Mouse (Mus musculus) c-Kit-positive CD71-positive TER-119-positive erythroid progenitor cells, embryonic 14.5 days (primary cell): ENCODE measurements around the gene Fam71d.
A peak's percentile ranks its signal among the peaks of the same experiment; 100 is the strongest.

Experiments used
- DNase-seq: peaks from one replicate; pipeline ENCODE4 v3.0.0-alpha.2; 2013; ENCODE audit warnings: low spot score

Gene Fam71d

DNA sequence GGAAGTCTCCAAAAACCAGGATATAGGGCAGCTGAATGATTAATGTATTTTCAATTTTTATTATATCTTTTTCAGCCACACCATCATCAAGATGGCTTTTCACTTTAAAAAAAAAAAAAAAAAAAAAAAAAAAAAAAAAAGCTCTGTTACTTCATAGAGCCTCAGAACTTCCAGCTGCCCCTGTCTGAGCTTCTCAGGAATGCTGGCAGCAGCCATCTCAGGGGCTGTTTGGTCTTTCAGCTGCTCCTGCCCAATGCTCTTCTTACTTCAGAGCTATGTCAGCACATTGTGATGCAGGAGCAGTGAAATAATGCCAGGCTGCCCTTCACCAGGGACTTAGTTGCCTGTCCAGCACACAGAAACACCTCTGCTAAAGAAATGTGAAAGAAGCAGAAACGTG lies at the start of gene Fam71d:
Fam71d (plus strand) TSS at position 211 of the 400 bp plus-strand sequence.
- DNase-seq = no peak

DNA sequence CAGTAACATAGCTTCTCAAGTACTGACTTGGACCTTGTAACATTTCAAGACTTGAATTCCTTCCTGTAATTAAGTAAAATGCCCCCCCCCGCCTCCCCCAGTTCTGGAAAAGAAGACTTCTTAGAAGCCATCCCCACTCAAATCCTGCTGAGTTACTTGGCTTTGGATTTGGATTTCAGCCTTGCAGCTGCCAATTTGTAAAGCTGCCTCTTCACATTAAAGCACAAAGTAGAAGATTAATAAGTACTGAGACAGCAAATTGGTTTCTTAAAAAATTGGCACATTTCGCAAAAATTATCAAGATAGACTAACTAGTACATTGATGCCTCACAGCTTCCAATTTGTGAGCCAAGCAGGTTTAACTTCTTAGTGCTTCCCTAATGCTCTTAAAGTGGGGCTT lies 47.6 kb upstream of the Fam71d start:
- DNase-seq = no peak

DNA sequence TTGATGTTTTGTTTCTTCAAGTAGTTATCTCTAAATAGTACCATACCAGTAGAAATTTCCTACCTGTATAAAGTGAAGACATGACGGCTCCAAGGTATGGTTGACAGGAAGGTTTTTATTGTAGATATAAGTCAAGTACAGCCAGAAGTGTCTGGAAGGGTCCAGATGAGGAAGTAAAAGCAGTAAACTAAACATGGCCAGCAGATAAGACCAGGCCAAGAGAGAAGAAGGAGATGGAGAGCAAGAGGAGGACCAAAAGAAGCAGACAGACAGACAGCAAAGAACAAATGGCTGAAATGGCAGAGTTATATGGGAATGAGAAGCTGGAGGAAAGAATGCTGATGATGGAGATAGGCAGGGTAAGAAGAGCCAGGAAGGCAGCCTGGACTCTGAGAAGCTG lies 46.1 kb upstream of the Fam71d start:
- DNase-seq = no peak

DNA sequence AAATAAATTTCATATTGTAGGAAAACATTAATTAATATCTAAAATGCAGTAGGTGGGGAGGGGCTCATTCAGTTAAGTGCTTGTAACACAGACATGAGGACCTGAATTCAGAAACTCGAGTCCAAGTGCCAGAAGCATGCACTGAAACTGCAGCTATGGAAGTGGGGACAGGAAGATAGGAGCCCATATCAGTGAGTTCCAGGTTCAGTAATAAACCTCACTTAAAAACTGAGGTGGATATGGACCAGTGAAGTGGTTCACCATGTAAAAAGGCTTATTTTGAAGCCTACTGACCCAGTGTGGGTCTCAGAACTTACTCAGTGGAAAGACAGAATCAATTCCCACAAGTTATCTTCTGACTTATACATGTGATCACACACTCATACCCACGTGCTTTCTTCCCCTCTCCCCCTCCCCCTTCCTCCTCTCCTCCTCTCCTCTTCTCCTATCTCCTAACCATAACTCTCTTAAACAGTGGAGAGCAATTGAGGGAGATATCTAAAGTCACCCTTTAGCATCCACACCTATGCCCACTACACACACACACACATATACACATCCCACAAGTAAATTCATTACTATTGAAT lies 31.5 kb upstream of the Fam71d start:
- DNase-seq = peak; percentile 6

DNA sequence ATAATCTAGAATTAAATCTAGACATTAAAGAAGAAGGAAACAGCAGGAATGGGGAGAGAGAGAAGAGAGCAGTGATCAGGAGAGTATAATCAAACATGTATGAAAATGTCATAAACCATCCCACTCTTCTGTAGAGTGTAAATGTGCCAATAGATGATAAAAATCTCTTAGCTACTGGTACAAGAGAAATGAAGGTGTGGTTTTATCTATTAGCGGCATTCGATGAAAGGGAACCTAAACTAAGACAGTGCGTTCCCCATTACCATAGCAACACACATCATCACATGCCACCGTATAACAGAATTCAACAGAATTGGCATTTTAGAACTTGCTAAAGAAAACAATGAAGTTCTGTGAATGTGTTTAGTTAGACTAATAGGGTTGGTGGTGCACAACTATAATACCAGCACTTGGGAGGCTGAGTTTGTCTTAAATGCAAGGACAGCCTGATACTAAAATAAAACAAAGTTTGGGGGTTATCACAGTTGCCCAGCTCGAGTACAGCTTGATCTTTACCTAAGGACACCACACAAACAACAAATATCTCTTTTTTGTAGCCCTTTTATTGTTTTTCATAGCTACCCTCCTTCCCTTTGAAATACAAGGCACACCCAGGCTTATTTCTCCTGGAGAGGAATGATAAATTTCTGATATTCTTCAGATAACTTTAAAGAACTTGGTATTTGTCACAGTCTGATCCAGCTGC lies 13.1 kb upstream of the Fam71d start:
- DNase-seq = peak; percentile 22

DNA sequence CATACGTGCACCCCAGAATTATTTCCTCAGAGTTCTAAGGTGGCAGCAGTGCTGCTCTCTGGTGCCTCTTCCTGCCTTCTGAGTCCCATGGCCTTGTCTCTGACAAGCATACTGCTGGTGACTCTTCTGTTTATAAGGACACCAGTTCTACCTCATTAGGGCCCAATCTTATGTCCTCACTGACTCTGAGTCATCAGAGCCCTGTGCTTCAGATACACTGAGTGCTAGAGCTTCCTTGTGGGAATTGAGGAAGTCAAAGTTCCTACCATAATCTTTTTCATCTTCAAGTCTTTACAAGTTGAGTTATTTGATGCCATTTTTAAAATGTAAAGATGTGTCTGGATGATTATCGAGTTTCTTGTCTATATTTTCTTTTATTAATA lies 12.5 kb upstream of the Fam71d start:
- DNase-seq = peak; percentile 23

DNA sequence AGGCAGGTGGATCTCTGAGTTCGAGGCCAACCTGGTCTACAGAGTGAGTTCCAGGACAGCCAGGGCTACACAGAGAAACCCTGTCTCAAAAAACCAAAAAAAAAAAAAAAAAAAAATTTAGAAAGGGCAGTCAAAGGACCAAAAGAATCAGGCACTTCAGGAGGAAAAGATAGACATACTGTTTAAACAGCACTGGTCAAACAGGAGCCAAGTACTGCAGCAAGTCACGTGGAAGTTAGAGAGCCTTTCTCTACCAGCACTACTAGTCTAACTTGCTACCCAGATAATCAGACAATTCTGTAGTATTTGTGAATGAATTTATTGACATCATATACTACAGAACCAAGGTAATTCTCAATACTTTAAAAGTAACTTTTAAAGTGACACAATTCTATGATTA lies 10.3 kb upstream of the Fam71d start:
- DNase-seq = no peak

DNA sequence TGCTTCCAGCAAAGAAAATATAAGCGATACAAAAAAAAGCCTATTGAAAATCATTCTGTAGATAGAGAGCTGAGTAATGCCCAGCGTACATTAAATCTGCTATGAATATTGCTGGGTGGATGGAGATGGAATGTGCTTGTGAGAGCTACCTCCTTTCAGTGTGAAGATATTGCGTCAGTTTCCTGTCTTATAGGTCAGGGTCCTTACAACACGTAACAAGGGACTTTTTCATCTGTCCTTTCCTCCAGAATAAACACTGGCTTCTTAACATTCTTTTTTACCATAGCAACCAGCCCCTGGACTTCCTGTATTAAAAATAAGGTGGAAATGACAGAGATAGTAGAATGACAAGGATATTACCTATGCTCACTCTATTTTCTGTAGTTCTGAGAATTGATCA lies 9.1 kb upstream of the Fam71d start:
- no peak for DNase-seq

DNA sequence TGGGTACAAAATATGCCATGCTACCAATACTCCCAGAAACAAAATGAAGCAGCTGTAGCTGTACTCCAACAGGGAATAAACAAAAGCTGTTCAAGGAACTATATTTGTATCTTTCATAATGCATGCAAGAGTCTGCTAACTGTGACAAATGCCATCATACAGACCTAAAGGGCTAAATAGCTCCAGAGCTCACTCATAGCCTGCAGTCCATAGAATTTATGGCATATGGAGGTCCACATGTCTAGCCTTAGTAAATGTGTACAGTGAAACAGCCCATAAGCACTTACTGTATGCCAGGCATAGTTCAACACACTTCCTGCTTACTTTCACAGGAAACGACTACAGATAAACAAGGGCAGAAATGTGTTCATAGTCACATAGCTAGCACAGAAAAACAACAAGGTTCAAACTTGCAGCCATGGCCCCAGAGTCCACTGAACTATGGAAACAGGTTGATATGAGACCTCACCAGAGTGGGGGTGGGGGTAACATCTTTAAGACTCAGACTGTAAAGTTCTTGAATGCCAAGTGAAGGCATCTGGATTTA lies 5.6 kb upstream of the Fam71d start:
- DNase-seq = no peak

DNA sequence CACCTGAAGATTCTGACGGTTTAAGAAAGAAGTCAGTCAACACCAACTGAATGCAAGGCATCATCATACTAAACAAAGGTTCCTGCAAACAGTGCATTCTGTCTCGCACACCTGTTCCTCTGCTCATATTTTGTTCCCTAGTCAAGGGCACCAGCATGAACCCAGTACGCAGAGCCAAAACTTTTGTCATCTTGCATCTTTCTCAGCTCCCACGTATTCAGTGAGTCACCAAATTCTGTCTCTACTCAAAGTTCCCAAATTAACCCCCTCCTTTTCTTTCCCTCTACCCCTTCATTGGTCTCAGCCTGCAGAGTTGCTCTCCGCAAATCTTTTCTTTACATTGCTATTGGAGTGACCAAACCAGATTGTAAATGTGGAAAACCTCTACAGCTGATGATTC lies 2.5 kb upstream of the Fam71d start:
- DNase-seq = no peak

DNA sequence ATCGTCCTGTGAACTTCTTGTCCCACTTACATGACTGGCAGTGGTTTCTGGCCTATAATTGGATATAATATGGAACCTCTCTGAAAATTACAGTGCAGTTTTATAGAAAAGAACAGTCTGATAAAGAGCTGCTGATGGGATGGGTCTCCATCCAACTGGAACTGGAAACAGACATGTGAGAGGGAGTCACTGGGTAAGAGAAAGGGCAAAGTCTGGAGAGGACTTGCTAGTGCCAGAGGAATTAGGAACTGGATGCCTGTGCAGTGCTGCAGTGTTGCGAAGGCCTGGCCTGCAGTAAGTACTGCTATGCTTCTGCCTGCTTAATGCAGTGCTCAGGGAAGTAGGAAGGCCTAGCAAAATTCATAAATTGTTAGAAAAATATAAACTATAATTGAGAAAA lies 1.9 kb downstream of the Fam71d start:
- no peak for DNase-seq

DNA sequence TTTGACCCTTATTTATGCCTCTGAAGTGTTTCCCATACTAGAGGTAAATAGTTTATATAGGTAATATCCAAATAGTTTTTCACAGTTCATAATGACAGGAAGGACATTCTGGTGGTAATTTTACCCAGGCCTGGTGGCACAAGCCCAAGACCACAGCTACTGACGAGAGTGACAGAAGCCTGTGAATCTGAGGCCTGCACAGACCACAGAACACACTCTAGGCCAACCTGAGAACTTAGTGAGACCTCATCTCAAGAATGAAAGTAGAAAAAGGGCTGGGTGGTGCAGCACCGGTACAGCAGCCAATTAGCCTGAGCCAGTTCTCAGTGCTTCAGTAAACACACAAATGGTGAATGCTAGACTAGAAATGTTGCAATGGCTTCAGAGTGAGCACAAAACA lies 26.4 kb downstream of the Fam71d start:
- DNase-seq = no peak

DNA sequence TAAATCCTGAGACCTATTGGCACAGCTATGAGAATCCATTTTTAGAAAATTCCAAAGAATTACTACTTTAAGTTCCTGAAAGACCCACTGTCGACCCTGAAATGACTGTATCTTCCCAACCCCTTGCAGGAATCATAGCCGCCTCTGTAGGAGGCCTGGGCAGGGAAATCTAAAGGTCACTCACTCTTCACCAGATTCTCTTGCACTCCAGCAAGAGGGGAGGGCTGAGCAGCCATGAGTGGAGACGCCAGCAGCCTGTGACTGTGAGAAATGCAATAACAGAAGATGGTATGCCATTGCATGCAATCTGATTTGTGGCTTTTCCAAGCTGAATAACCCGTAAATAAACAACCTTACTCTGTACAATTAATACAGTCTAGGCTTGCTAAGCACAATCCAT lies 36.4 kb downstream of the Fam71d start:
- DNase-seq = no peak

DNA sequence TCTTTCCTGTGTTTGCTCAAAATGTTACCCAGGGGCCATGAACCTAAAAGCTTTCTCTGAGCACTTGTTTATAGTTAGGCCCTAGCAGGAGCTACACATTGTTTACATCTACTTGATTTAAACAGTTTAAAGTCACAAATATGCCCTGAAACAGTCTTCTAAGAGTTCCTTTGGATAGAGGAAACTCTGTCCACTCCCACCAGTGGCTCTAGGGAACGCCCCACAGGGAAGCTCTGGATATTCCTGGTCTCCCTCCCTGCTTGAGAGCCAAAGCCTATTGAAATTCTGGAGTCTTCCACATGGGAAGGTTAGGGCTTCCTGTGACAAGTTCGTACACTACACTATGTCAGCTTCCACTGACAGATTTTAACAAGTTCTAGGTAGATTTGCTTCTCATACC lies 48.3 kb downstream of the Fam71d start:
- DNase-seq = no peak

DNA sequence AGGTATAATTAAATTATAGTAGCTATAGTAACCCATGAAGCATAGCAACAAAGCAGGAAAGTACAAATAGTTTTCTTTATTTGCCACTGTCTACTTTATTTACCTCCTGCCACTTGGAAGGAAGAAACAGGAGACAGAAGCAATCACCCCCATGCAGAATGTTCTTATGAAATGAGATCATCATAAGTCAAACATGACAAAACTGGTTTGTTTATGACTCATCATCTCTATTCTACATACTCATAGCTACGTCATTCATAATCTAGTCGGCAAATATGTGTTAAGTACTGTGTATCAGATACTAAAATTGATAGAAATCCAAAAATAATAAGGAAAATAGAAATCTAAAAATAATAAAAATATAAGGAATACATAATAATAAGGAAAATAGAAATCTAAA lies 49.0 kb downstream of the Fam71d start:
- DNase-seq = no peak

DNA sequence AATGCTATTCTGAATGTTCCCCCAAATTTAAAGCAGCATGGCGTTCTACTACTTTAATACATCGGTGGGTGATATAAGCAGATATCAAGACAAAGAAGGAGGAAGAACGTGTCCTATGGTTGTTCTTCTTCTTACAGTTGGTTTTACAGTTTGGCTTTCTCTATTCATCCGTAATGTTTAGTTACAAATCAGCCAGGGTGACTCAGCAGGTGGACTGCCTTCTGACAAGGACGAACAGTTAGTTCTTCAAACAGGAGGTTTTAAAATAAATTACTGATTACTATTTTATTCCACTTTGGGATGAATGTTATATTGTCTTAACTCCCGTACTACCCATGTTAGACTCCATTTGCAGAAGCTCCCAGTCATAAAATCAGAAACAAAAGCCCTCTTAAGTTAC lies 54.9 kb downstream of the Fam71d start:
- DNase-seq = no peak

DNA sequence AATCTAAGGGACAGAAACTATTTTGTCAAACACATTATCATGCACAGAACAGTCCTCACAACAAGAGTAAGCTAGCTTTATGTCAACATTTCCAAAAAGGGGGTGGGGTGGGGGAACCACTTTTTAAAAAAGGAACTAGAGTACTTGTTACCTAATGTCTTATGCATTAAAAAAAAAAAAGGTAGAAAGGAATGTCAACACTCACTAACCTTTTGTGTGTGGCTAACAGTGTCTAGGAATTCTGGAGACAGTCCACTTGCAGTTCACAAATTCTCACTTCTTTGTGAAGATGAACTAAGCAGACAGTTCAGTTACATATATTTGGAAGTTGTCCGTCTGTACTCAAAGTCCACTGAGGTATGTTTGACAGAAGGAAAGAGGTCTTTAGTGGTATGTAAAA lies 56.1 kb downstream of the Fam71d start:
- DNase-seq = no peak

DNA sequence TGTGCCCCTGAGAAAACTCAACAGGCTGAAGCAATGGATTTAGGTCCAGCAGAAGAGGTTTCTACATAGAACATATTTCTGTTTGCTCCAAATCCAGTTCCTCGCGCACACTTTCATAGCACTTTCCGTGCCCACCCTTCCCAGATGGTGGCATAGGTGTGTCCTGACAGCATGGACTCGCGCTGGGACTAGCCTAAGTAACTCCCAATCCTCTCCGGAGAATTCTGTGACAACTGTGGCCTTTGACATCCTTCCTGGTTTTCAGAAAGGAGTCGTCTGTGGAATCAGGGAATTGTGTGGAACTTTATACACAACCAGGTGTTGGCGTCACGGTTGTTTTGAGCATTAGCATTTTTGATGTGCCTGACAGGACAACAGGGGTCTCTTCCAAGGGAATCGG lies 56.8 kb downstream of the Fam71d start:
- DNase-seq = peak; percentile 46

DNA sequence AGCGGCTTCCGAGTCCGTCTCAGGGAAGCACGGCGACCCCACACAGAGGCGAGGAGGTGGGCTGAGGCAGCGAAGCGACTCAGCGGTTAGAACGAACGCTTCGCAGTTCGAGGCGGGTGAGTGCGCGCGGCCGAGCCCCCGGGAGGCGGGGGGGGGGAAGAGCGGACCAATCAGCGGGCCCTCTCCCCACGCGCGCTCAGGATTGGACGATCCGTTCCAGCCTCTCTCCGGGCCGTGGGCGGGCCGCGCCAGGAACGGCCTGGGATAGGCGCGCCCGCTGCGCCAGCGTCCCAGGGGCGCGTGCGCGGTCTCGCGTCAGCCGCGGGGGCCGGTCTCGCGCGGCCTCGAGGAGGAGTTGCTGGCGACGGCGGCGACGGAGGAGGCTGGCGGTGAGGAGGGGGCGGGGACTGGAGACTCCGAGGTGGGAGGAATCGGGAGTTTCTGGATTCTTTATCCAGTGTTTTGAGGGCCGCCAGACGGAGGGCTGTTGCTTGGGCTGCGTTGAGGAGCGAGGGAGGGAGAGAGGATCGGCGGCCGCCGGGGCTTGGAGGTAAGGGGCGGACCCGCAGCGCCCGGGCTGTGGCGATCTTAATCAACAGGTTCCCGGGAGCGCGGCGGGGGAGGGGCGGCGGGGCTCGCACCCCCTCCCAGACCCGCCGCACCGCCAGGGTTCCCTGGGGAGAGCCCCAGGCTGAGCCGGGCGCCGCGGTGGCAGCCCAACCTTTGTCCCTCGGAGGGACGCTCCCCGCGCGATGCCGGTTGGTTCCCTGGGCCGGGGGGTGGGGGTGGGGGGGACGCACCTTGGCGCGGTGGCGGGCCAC lies 57.4 kb downstream of the Fam71d start, which contains the start of gene Mpp5:
Mpp5 (plus strand) TSS at position 351 of the 821 bp plus-strand sequence.
- peak; percentile 94 for DNase-seq

DNA sequence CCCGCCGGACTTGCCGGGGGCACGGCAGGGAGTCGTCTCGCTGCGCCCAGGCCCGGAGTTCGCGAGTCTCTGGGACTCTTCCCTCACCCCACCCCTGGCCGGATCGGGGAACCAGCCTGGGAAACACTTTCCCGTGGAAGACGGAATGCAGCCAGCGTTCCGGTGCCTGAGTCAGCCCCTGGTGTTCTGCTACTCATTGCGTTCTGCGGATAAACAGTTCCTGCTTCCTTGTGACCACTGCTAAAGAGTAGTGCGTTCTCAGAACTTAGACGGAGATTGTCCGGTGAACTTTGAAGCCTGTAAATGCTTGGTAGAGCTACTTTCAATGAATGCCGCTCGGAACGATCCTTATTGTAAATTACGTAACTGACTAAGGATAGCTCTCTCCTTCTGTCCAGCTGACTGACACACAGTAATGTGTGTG lies 58.1 kb downstream of the Fam71d start:
- DNase-seq = peak; percentile 48

DNA sequence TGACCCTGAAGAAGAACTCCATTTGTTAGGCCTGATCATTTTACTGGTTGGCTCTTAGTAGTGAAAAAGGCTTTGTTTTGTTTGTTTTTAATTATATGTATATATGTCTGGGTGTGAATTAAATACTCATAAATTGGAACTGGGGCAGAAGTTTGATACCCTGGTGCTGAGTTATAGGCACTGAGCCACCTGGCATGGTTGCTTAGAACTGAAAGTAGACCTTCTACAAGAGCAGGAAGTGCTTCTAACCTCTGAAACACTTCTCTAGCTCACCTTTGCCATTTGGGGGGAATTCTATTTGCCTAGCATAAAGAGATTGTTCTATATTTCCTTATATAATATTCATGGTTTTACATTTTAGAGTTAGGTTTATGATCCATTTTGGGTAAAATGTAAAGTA lies 70.6 kb downstream of the Fam71d start:
- no peak for DNase-seq

DNA sequence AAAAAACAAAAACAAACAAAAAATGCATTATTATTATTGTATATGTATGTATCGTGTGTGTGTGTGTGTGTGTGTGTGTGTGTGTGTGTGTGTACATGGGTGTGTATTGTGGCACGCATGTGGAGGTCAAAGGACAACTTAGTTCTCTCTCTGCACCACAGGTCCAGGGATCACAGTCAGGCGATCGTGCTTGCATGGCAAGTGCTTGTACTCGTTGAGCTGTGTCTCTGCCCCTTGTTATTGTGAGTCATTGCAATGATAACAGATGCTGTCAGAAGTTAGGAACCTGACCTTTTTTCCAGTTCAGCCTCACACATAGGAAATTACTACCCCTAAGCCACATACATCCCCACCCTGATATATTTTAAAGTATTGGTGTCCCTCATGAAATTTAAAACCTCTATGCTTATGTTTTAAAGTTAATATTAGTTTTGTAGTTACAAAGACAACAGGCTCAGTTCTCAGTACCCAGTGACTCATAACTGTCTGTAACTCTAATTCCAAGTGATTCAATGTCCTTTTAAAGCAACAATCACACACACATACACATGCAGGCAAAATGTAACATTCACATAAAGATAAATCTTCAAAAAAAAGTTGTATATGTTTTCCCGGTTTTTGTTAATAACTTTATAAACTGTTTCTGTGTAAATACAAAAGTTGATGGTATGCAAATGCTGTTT lies 77.8 kb downstream of the Fam71d start:
- DNase-seq = no peak
